Mouse (Mus musculus) heart, embryonic 15.5 days (tissue): ENCODE results near the gene Ctdsp2. TPM values are rescaled to one million over a fixed set of nuclear protein-coding genes. Genes with fewer than 3 reads are reported as not detected.

Experiments used
- ATAC-seq: fragments of 200-750 bp; cut with Nextera tagmentation; replicated peaks from 2 replicates; pipeline ENCODE4 v1.8.0; 2017; ENCODE audit warnings: low read depth, moderate TSS enrichment; ENCODE audit not compliant: insufficient number of reproducible peaks, insufficient read depth, low FRiP score
- H3K27ac ChIP-seq: fragments of 300-500 bp; sonication (generic); 2 replicates; pipeline ENCODE4 v1.5.1; 2015; ENCODE audit warnings: mild to moderate bottlenecking, inconsistent platforms
- H3K27me3 ChIP-seq: fragments of 300-500 bp; sonication (generic); 2 replicates; pipeline ENCODE4 v1.6.1; 2015; ENCODE audit warnings: inconsistent platforms
- H3K36me3 ChIP-seq: fragments of 300-500 bp; sonication (generic); 2 replicates; pipeline ENCODE4 v1.6.1; 2015; ENCODE audit warnings: mild to moderate bottlenecking, inconsistent platforms
- H3K4me1 ChIP-seq: fragments of 300-500 bp; sonication (generic); replicated peaks from 2 replicates; pipeline ENCODE4 v1.6.1; 2015; ENCODE audit warnings: inconsistent platforms
- H3K4me2 ChIP-seq: fragments of 300-500 bp; sonication (generic); 2 replicates; pipeline ENCODE4 v1.6.1; 2015; ENCODE audit warnings: inconsistent platforms, mild to moderate bottlenecking, moderate library complexity
- H3K4me3 ChIP-seq: fragments of 300-500 bp; sonication (generic); 2 replicates; pipeline ENCODE4 v1.5.1; 2015; ENCODE audit warnings: mild to moderate bottlenecking, inconsistent platforms
- H3K9ac ChIP-seq: fragments of 300-500 bp; sonication (generic); 2 replicates; pipeline ENCODE4 v1.6.1; 2015; ENCODE audit warnings: mild to moderate bottlenecking, inconsistent platforms
- H3K9me3 ChIP-seq: fragments of 300-500 bp; sonication (generic); replicated peaks from 2 replicates; pipeline ENCODE4 v1.6.1; 2016; ENCODE audit warnings: inconsistent platforms
- WGBS: fragments of 180-500 bp; shearing (Covaris S2); methylation state at CpG from one replicate; pipeline ENCODE4 v1.1.7; 2015; ENCODE audit warnings: mixed read lengths; 5-methylcytosine and 5-hydroxymethylcytosine counted together
- polyA plus RNA-seq: library from polyadenylated mRNA; unstranded; fragments of >200 nt; fragmentation: Nextera tagmentation; extraction: Ambion mirVana; gene quantifications from 2 replicates; pipeline ENCODE4 v1.2.1, GENCODE M21; 2015

Ctdsp2 gene
- 35.0 and 47.8 TPM in 2 replicates for polyA plus RNA-seq

GRCm38 (mm10) chr10:126978277-126978994 is at the start of gene Ctdsp2:
TSS of gene Ctdsp2 (plus strand) at chr10:126978717.
- no peaks in the 10 kb centered on the region for H3K27me3 ChIP-seq
- peaks cover 49% of the 10 kb centered on the region for H3K4me1 ChIP-seq
- H3K27ac ChIP-seq: peak within 1 kb of the TSS; percentile 99
- no peaks in the 10 kb centered on the region for H3K9me3 ChIP-seq
- peak within 1 kb of the TSS; percentile 90 for H3K4me3 ChIP-seq
- peak within 1 kb of the TSS; percentile 93 for H3K4me2 ChIP-seq
- peak; percentile 92 for ATAC-seq
- H3K9ac ChIP-seq: peak within 1 kb of the TSS; percentile 99
- WGBS: 0% methylated on average over 56 of the region's 56 CpGs
- no peaks in the 10 kb centered on the region for H3K36me3 ChIP-seq

GRCm38 (mm10) chr10:126928819-126929206 is 49.7 kb upstream of the Ctdsp2 start:
- Histone ChIP-seq H3K27ac (peak overlapping the region; percentile 96), H3K4me2 (peak overlapping the region; percentile 90), H3K27me3 (no peaks in the 10 kb centered on the region), H3K9ac (peak overlapping the region; percentile 76), H3K4me1 (peaks cover 65% of the 10 kb centered on the region), H3K36me3 (no peaks in the 10 kb centered on the region), H3K9me3 (no peaks in the 10 kb centered on the region), H3K4me3 (peak overlapping the region; percentile 57)
- WGBS: 26% methylated on average over 12 of the region's 12 CpGs
- no peak for ATAC-seq

- no peaks in the 10 kb centered on the region for H3K9me3 ChIP-seq
- no peaks in the 10 kb centered on the region for H3K27me3 ChIP-seq
- no peak overlapping the region for H3K9ac ChIP-seq
- H3K4me2 ChIP-seq: no peak overlapping the region
- peaks cover 60% of the 10 kb centered on the region for H3K4me1 ChIP-seq
- peak overlapping the region; percentile 96 for H3K27ac ChIP-seq
- ATAC-seq: no peak
- H3K4me3 ChIP-seq: no peak overlapping the region
- WGBS: 69% methylated on average over 3 of the region's 3 CpGs
- H3K36me3 ChIP-seq: no peaks in the 10 kb centered on the region
Measured at GRCm38 (mm10) chr10:126929543-126929942, 49.0 kb upstream of the Ctdsp2 start.

- Histone ChIP-seq H3K27me3 (no peaks in the 10 kb centered on the region), H3K9ac (peak overlapping the region; percentile 63), H3K4me3 (no peak overlapping the region), H3K27ac (peak overlapping the region; percentile 96), H3K9me3 (no peaks in the 10 kb centered on the region), H3K36me3 (no peaks in the 10 kb centered on the region), H3K4me1 (peaks cover 65% of the 10 kb centered on the region), H3K4me2 (peak overlapping the region; percentile 24; the same call in 1 of the 2 replicates)
- WGBS: 35% methylated on average over 15 of the region's 15 CpGs
- ATAC-seq: peak; percentile 57; the same call in 1 of the 2 replicates
Measured at GRCm38 (mm10) chr10:126930270-126931121, 48.0 kb upstream of the Ctdsp2 start.

- no peak overlapping the region for H3K9ac ChIP-seq
- no peaks in the 10 kb centered on the region for H3K36me3 ChIP-seq
- no peaks in the 10 kb centered on the region for H3K9me3 ChIP-seq
- peak overlapping the region; percentile 96 for H3K27ac ChIP-seq
- ATAC-seq: peak; percentile 19; the same call in 1 of the 2 replicates
- H3K27me3 ChIP-seq: no peaks in the 10 kb centered on the region
- no peak overlapping the region for H3K4me3 ChIP-seq
- 26% methylated on average over 8 of the region's 8 CpGs for WGBS
- H3K4me2 ChIP-seq: no peak overlapping the region; the same call in 1 of the 2 replicates
- H3K4me1 ChIP-seq: peaks cover 67% of the 10 kb centered on the region
Measured at GRCm38 (mm10) chr10:126931123-126931759, 47.3 kb upstream of the Ctdsp2 start.

- Histone ChIP-seq H3K9ac (no peak overlapping the region; the same call in 1 of the 2 replicates), H3K4me1 (peaks cover 66% of the 10 kb centered on the region)
- no peak for ATAC-seq
Measured at GRCm38 (mm10) chr10:126931760-126932139, 46.8 kb upstream of the Ctdsp2 start.

GRCm38 (mm10) chr10:126934561-126934960 is 44.0 kb upstream of the Ctdsp2 start:
- Histone ChIP-seq H3K36me3 (no peaks in the 10 kb centered on the region), H3K4me2 (no peak overlapping the region), H3K4me1 (peaks cover 38% of the 10 kb centered on the region), H3K9ac (no peak overlapping the region), H3K9me3 (no peaks in the 10 kb centered on the region), H3K27ac (no peak overlapping the region), H3K4me3 (no peak overlapping the region), H3K27me3 (no peaks in the 10 kb centered on the region)
- WGBS: 86% methylated on average over 13 of the region's 13 CpGs
- no peak for ATAC-seq

More at GRCm38 (mm10) chr10:126931760-126932139, 46.8 kb upstream of the Ctdsp2 start:
- no peaks in the 10 kb centered on the region for H3K36me3 ChIP-seq
- peak overlapping the region; percentile 96 for H3K27ac ChIP-seq
- no peaks in the 10 kb centered on the region for H3K9me3 ChIP-seq
- H3K27me3 ChIP-seq: no peaks in the 10 kb centered on the region
- H3K4me3 ChIP-seq: no peak overlapping the region
- H3K4me2 ChIP-seq: no peak overlapping the region; the same call in 1 of the 2 replicates

- Histone ChIP-seq H3K36me3 (no peaks in the 10 kb centered on the region), H3K4me2 (no peak overlapping the region), H3K9ac (no peak overlapping the region), H3K4me1 (peaks cover 35% of the 10 kb centered on the region), H3K27me3 (no peaks in the 10 kb centered on the region), H3K4me3 (no peak overlapping the region), H3K9me3 (no peaks in the 10 kb centered on the region), H3K27ac (peak overlapping the region; percentile 51)
- 82% methylated on average over 8 of the region's 8 CpGs for WGBS
- ATAC-seq: no peak
Measured at GRCm38 (mm10) chr10:126935121-126935520, 43.4 kb upstream of the Ctdsp2 start.

- Histone ChIP-seq H3K27me3 (no peaks in the 10 kb centered on the region), H3K9ac (0 out of 2 replicates have a peak overlapping the region, but pooled peaks have one; percentile 15), H3K4me3 (no peak overlapping the region), H3K27ac (peak overlapping the region; percentile 51), H3K9me3 (no peaks in the 10 kb centered on the region), H3K4me2 (no peak overlapping the region), H3K4me1 (peaks cover 35% of the 10 kb centered on the region), H3K36me3 (no peaks in the 10 kb centered on the region)
- 44% methylated on average over 18 of the region's 18 CpGs for WGBS
- no peak for ATAC-seq
Measured at GRCm38 (mm10) chr10:126935556-126936381, 42.7 kb upstream of the Ctdsp2 start.

GRCm38 (mm10) chr10:126940949-126941348 is 37.6 kb upstream of the Ctdsp2 start:
- Histone ChIP-seq H3K9ac (0 out of 2 replicates have a peak overlapping the region, but pooled peaks have one; percentile 23), H3K4me2 (0 out of 2 replicates have a peak overlapping the region, but pooled peaks have one; percentile 14), H3K36me3 (no peaks in the 10 kb centered on the region), H3K4me1 (peaks cover 20% of the 10 kb centered on the region), H3K4me3 (no peak overlapping the region), H3K27me3 (no peaks in the 10 kb centered on the region), H3K27ac (peak overlapping the region; percentile 80), H3K9me3 (no peaks in the 10 kb centered on the region)
- peak; percentile 80; the same call in 1 of the 2 replicates for ATAC-seq
- 38% methylated on average over 7 of the region's 7 CpGs for WGBS
